In the genomic region with DNA sequence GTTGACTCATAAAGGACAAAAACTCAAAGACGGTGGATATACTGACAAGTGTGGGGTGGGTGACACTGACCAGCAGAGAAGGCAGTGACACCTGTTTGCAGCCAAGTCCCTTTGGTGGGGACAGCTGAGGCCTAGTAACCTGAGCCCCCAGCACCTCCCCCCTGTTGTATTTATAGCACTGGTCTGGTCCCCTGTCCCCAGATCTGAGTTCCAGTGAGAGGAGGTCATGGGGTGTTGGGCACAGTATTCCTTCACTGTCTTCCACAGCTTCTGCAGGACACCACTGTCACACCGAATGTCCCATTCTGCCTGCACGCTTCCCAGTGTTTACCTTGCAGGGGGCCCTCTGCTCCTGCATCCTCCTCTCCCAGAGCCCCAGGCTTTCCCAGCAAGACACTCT, we compare ENCODE assay signal across 17 mouse cellular contexts. TPM values are rescaled to one million over a fixed set of nuclear protein-coding genes. Genes with fewer than 3 reads are reported as not detected.
DNase-seq lines count a peak whose midpoint lies in the region; ATAC-seq and TF ChIP-seq lines count a peak whose summit lies in the region.
"Had no signal": no experiment of that assay in that cellular context is flagged by ENCODE, and none has a peak within 500 bp of the region (broad histone marks: within the 10 kb centered on the region; RNA-seq: fewer than 3 reads in every experiment).

No protein-coding gene starts in this region.

- peak in 1 of 2 experiments; percentile 68 for DNase-seq in heart, adult 2 months
- DNase-seq in heart, postnatal 4 days, result no peak
- DNase-seq in gastrocnemius, postnatal 25 days, result peak; percentile 86
- DNase-seq in spleen, postnatal 36 days (ENCODE audit: low spot score in 2 of 2), result no peak
- no peak for DNase-seq in adrenal gland, postnatal 36 days
- DNase-seq in cerebellum, adult 18-20 months, result no peak
- DNase-seq: adrenal gland, postnatal 25 days; cerebellum, postnatal 14 days; lung, adult 18-20 months; right cerebral cortex, adult 18-20 months had no signal

- H3ac ChIP-seq in C2C12 (ENCODE audit: control insufficient read depth, insufficient read length, low read depth), result no peak overlapping the region

- H3K9ac ChIP-seq in heart, adult 2 months (ENCODE audit: low read depth, low read length), result no peak overlapping the region
- no peak overlapping the region for H3K9ac ChIP-seq in intestine, embryonic 15.5 days

- H3K4me3 ChIP-seq in heart, adult 2 months, result no peak overlapping the region
- no peak overlapping the region for H3K4me3 ChIP-seq in C2C12 (ENCODE audit: insufficient read depth, poor library complexity, severe bottlenecking)
- H3K4me3 ChIP-seq in intestine, embryonic 15.5 days (replicated peaks), result no peak overlapping the region

- intact Hi-C loops in heart, adult 2 months (cut with DNase I), result loop anchor here (2.0 kb wide), 1 partner anchor 34 kb away; no protein-coding TSS in a partner anchor

- no peaks in the 10 kb centered on the region for H3K79me3 ChIP-seq in C2C12 (ENCODE audit: low read depth)

- no peak for ATAC-seq in intestine, embryonic 15.5 days
- ATAC-seq: forebrain, embryonic 15.5 days; hindbrain, postnatal 0 days; Patski had no signal

- TF ChIP-seq POLR2A in heart, adult 2 months (IDR thresholded peaks at IDR 0.05; ENCODE audit: insufficient read depth, low read depth, low read length), result peak; percentile 64; the same call in 1 of the 2 replicates

- TF ChIP-seq CTCF in heart, adult 2 months (IDR thresholded peaks at IDR 0.05), result no peak
- no peak for TF ChIP-seq CTCF in C2C12 (IDR thresholded peaks at IDR 0.05; ENCODE audit: control insufficient read depth, insufficient read depth, insufficient read length)

- peak overlapping the region; percentile 87 for H3K27ac ChIP-seq in heart, adult 2 months
- 0 out of 2 replicates have a peak overlapping the region, but pooled peaks have one; percentile 90 for H3K27ac ChIP-seq in intestine, embryonic 15.5 days
- H3K27ac ChIP-seq: forebrain, embryonic 15.5 days; hindbrain, postnatal 0 days had no signal

- peaks cover 1% of the 10 kb centered on the region; the same call in 1 of the 2 replicates for H3K4me1 ChIP-seq in heart, adult 2 months (ENCODE audit: control insufficient read depth, insufficient read depth, low read length)
- H3K4me1 ChIP-seq in intestine, embryonic 15.5 days (replicated peaks), result peaks cover 52% of the 10 kb centered on the region

- no peaks in the 10 kb centered on the region for H3K27me3 ChIP-seq in heart, adult 2 months (ENCODE audit: control insufficient read depth, insufficient read depth, low read length)
- H3K27me3 ChIP-seq in C2C12 (ENCODE audit: control insufficient read depth, insufficient read depth, insufficient read length), result no peaks in the 10 kb centered on the region
- no peaks in the 10 kb centered on the region for H3K27me3 ChIP-seq in intestine, embryonic 15.5 days (replicated peaks)
- H3K27me3 ChIP-seq: Patski had no signal

- peak; percentile 63 for TF ChIP-seq EP300 in heart, adult 2 months (IDR thresholded peaks at IDR 0.05; ENCODE audit: insufficient read depth, low read depth, low read length)

- H3K9me3 ChIP-seq in intestine, embryonic 15.5 days, result no peaks in the 10 kb centered on the region
- H3K9me3 ChIP-seq: forebrain, embryonic 15.5 days had no signal

- H3K4me2 ChIP-seq in intestine, embryonic 15.5 days (replicated peaks), result peak overlapping the region; percentile 94

- WGBS in heart, adult 2 months, result 25% methylated on average over 3 of the region's 3 CpGs
- WGBS in intestine, embryonic 15.5 days, result 26% methylated on average over 3 of the region's 3 CpGs

- no peaks in the 10 kb centered on the region for H3K79me2 ChIP-seq in heart, adult 2 months (replicated peaks; ENCODE audit: control insufficient read depth, insufficient read depth, low read length)
- H3K79me2 ChIP-seq in C2C12 (ENCODE audit: control insufficient read depth, insufficient read depth), result no peaks in the 10 kb centered on the region

- H3K36me3 ChIP-seq in heart, adult 2 months (ENCODE audit: control insufficient read depth, insufficient read depth, low read length), result no peaks in the 10 kb centered on the region
- H3K36me3 ChIP-seq in C2C12 (ENCODE audit: control insufficient read depth, insufficient read depth), result no peaks in the 10 kb centered on the region
- no peaks in the 10 kb centered on the region; the same call in 1 of the 2 replicates for H3K36me3 ChIP-seq in intestine, embryonic 15.5 days
- H3K36me3 ChIP-seq: forebrain, embryonic 15.5 days had no signal

TF ChIP-seq in C2C12, 6 proteins besides CTCF, POLR2A, EP300 and RAD21:
- peak; percentile 29 for TF ChIP-seq MYOD1 (IDR thresholded peaks at IDR 0.05; ENCODE audit: control insufficient read depth, insufficient read length, low read depth)
- TF ChIP-seq USF1 (IDR thresholded peaks at IDR 0.05; ENCODE audit: low read depth), result no peak

RNA-seq across cellular contexts. Expression of gene Hrc, which starts 0.5 kb away (rescaled TPM):
- 1,000 to 10,000 TPM in 1 of 2 experiments, 100 to 1,000 TPM in 1; 863 to 1,007 TPM for total RNA-seq in heart, adult 2 months (2021)
- 383 and 578 TPM in 2 replicates for polyA plus RNA-seq in heart, adult 2 months (2012; rRNA removed)
- total RNA-seq in heart, postnatal 4 days (2021), result 100 to 1,000 TPM; 182 to 202 TPM
- polyA plus RNA-seq in C2C12 (2012; fragmentation: generic; extraction: Trizol), result 0.51 TPM
- total RNA-seq in gastrocnemius, postnatal 25 days (2021), result 100 to 1,000 TPM; 812 to 910 TPM
- 0.97 and 1.2 TPM in 2 replicates for polyA plus RNA-seq in intestine, embryonic 15.5 days (2015; fragmentation: Nextera tagmentation; extraction: Ambion mirVana)
- total RNA-seq in adrenal gland, postnatal 36 days (2021), result under 1 TPM in 1 of 2 experiments, not detected in 1; 0.13 TPM

RNA-seq across cellular contexts. Expression of gene Trpm4, which starts 1.0 kb away (rescaled TPM):
- total RNA-seq in heart, adult 2 months (2021), result 10 to 100 TPM; 21.0 to 21.4 TPM
- polyA plus RNA-seq in heart, adult 2 months (2012; rRNA removed), result 38.7 and 40.9 TPM in 2 replicates
- 10 to 100 TPM; 26.2 to 29.2 TPM for total RNA-seq in heart, postnatal 4 days (2021)
- 10.6 TPM for polyA plus RNA-seq in C2C12 (2012; fragmentation: generic; extraction: Trizol)
- 10 to 100 TPM; 17.0 to 18.3 TPM for total RNA-seq in gastrocnemius, postnatal 25 days (2021)
- 20.4 and 29.1 TPM in 2 replicates for polyA plus RNA-seq in intestine, embryonic 15.5 days (2015; fragmentation: Nextera tagmentation; extraction: Ambion mirVana)
- total RNA-seq in adrenal gland, postnatal 36 days (2021), result 1 to 10 TPM; 5.7 to 8.5 TPM

RNA-seq across cellular contexts. Expression of gene Ppfia3, which starts 32.2 kb away (rescaled TPM):
- total RNA-seq in heart, adult 2 months (2021), result under 1 TPM; 0.11 to 0.26 TPM
- 0.09 and 0.14 TPM in 2 replicates for polyA plus RNA-seq in heart, adult 2 months (2012; rRNA removed)
- under 1 TPM; 0.26 to 0.34 TPM for total RNA-seq in heart, postnatal 4 days (2021)
- polyA plus RNA-seq in C2C12 (2012; fragmentation: generic; extraction: Trizol), result 4.8 TPM
- total RNA-seq in gastrocnemius, postnatal 25 days (2021), result under 1 TPM; 0.18 to 0.38 TPM
- 5.6 and 6.9 TPM in 2 replicates for polyA plus RNA-seq in intestine, embryonic 15.5 days (2015; fragmentation: Nextera tagmentation; extraction: Ambion mirVana)
- total RNA-seq in adrenal gland, postnatal 36 days (2021), result 1 to 10 TPM; 1.5 to 1.7 TPM

RNA-seq across cellular contexts. Expression of gene Lin7b, which starts 35.8 kb away (rescaled TPM):
- total RNA-seq in heart, adult 2 months (2021), result 1 to 10 TPM; 1.0 to 1.6 TPM
- 2.3 and 3.4 TPM in 2 replicates for polyA plus RNA-seq in heart, adult 2 months (2012; rRNA removed)
- 1 to 10 TPM; 1.5 to 2.4 TPM for total RNA-seq in heart, postnatal 4 days (2021)
- polyA plus RNA-seq in C2C12 (2012; fragmentation: generic; extraction: Trizol), result 0.94 TPM
- under 1 TPM in 1 of 2 experiments, not detected in 1; 0.67 TPM for total RNA-seq in gastrocnemius, postnatal 25 days (2021)
- 1.9 and 2.4 TPM in 2 replicates for polyA plus RNA-seq in intestine, embryonic 15.5 days (2015; fragmentation: Nextera tagmentation; extraction: Ambion mirVana)
- 1 to 10 TPM in 1 of 2 experiments, under 1 TPM in 1; 0.70 to 2.8 TPM for total RNA-seq in adrenal gland, postnatal 36 days (2021)

RNA-seq across cellular contexts. Expression of gene Slc6a21, which starts 57.3 kb away (rescaled TPM):
- not detected for total RNA-seq in heart, adult 2 months (2021)
- polyA plus RNA-seq in heart, adult 2 months (2012; rRNA removed), result 0.38 and 0.55 TPM in 2 replicates
- total RNA-seq in heart, postnatal 4 days (2021), result not detected
- polyA plus RNA-seq in C2C12 (2012; fragmentation: generic; extraction: Trizol), result not detected
- total RNA-seq in gastrocnemius, postnatal 25 days (2021), result not detected
- polyA plus RNA-seq in intestine, embryonic 15.5 days (2015; fragmentation: Nextera tagmentation; extraction: Ambion mirVana), result not detected in 2 replicates
- total RNA-seq in adrenal gland, postnatal 36 days (2021), result under 1 TPM in 1 of 2 experiments, not detected in 1; 0.13 TPM
- total RNA-seq: adrenal gland, postnatal 25 days; hindbrain, postnatal 0 days; left cerebral cortex, adult 18-20 months had no signal
- polyA plus RNA-seq: forebrain, embryonic 15.5 days; hindbrain, postnatal 0 days; Patski; stomach, embryonic 14.5 days had no signal

Comparison
In these comparisons a context has a peak if more than half of its experiments do, and no peak if none do; other contexts are left out.
1. RNA of gene Hrc, which starts 0.5 kb away (total RNA-seq): 863 to 1,007 TPM in heart, adult 2 months, 812 to 910 TPM in gastrocnemius, postnatal 25 days and 182 to 202 TPM in heart, postnatal 4 days; 0.13 TPM in adrenal gland, postnatal 36 days; every median in the first group is over 100 times any median in the second.